Mouse (Mus musculus) kidney, embryonic 15.5 days (tissue): ENCODE results near the gene Fbxw10. TPM values are rescaled to one million over a fixed set of nuclear protein-coding genes. Genes with fewer than 3 reads are reported as not detected.

Experiments used
- ATAC-seq: fragments of 200-750 bp; cut with Nextera tagmentation; replicated peaks from 2 replicates; pipeline ENCODE4 v1.8.0; 2017; ENCODE audit warnings: moderate TSS enrichment; ENCODE audit not compliant: low FRiP score
- H3K27ac ChIP-seq: fragments of 300-500 bp; sonication (generic); 2 replicates; pipeline ENCODE4 v1.5.1; 2015; ENCODE audit warnings: mild to moderate bottlenecking, inconsistent platforms
- H3K27me3 ChIP-seq: fragments of 300-500 bp; sonication (generic); 2 replicates; pipeline ENCODE4 v1.6.1; 2015; ENCODE audit warnings: inconsistent platforms
- H3K36me3 ChIP-seq: fragments of 300-500 bp; sonication (generic); 2 replicates; pipeline ENCODE4 v1.6.1; 2015; ENCODE audit warnings: inconsistent platforms
- H3K4me1 ChIP-seq: fragments of 300-500 bp; sonication (generic); 2 replicates; pipeline ENCODE4 v1.6.1; 2015; ENCODE audit warnings: inconsistent platforms
- H3K4me2 ChIP-seq: fragments of 300-500 bp; sonication (generic); 2 replicates; pipeline ENCODE4 v1.6.1; 2015; ENCODE audit warnings: moderate library complexity, mild to moderate bottlenecking, inconsistent platforms
- H3K4me3 ChIP-seq: fragments of 300-500 bp; sonication (generic); replicated peaks from 2 replicates; pipeline ENCODE4 v1.5.1; 2015; ENCODE audit warnings: mild to moderate bottlenecking, inconsistent platforms
- H3K9ac ChIP-seq: fragments of 300-500 bp; sonication (generic); 2 replicates; pipeline ENCODE4 v1.6.1; 2015; ENCODE audit warnings: mild to moderate bottlenecking, inconsistent platforms
- H3K9me3 ChIP-seq: fragments of 300-500 bp; sonication (generic); replicated peaks from 2 replicates; pipeline ENCODE4 v1.6.1; 2016; ENCODE audit warnings: inconsistent platforms
- WGBS: fragments of 180-500 bp; shearing (Covaris S2); methylation state at CpG from one replicate; pipeline ENCODE4 v1.1.7; 2015; ENCODE audit warnings: mixed read lengths; 5-methylcytosine and 5-hydroxymethylcytosine counted together
- polyA plus RNA-seq: library from polyadenylated mRNA; unstranded; fragments of >200 nt; fragmentation: Nextera tagmentation; extraction: Ambion mirVana; gene quantifications from 2 replicates; pipeline ENCODE4 v1.2.1, GENCODE M21; 2015

Fbxw10 gene
- polyA plus RNA-seq, 1 experiment from 2014 or later = 0.35 TPM

GRCm38 (mm10) chr11:62820661-62821437 lies 26.0 kb upstream of the Fbxw10 start:
- peak overlapping the region; percentile 41 for H3K9ac ChIP-seq
- H3K4me1 ChIP-seq = peaks cover 48% of the 10 kb centered on the region
- peak overlapping the region; percentile 48 for H3K4me3 ChIP-seq
- 4% methylated on average over 16 of the region's 16 CpGs for WGBS
- no peaks in the 10 kb centered on the region for H3K9me3 ChIP-seq
- peak; percentile 66 for ATAC-seq
- 0 out of 2 replicates have a peak, but pooled peaks cover 3% of the 10 kb centered on the region for H3K36me3 ChIP-seq
- peak overlapping the region; percentile 69 for H3K4me2 ChIP-seq
- peak overlapping the region; percentile 88 for H3K27ac ChIP-seq
- H3K27me3 ChIP-seq = no peaks in the 10 kb centered on the region

DNA sequence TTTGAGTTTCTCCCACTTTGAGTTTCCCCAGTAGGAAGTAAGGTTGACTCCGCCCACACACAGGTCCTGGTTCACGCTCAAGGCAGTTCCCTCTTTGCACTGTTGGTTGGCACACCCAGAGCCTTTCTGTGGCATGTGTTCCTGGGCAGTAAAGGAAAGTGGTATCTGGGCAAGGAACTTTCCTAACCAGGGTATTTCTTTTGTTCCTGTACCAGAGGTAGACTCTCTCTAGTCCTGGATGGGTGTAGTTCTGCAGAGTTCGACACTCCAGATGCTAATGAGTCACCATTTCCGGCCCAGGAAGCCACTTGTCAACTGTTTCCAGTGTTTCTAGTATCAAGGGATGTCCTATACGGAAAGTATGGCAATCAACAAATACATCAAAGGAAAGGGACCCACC lies 25.0 kb upstream of the Fbxw10 start:
- Histone ChIP-seq H3K4me3 (peak overlapping the region; percentile 48), H3K27ac (peak overlapping the region; percentile 72), H3K4me2 (peak overlapping the region; percentile 69), H3K27me3 (no peaks in the 10 kb centered on the region), H3K4me1 (peaks cover 59% of the 10 kb centered on the region), H3K9ac (no peak overlapping the region), H3K36me3 (0 out of 2 replicates have a peak, but pooled peaks cover 3% of the 10 kb centered on the region), H3K9me3 (no peaks in the 10 kb centered on the region)
- ATAC-seq = no peak
- WGBS = 48% methylated on average over 5 of the region's 5 CpGs

DNA sequence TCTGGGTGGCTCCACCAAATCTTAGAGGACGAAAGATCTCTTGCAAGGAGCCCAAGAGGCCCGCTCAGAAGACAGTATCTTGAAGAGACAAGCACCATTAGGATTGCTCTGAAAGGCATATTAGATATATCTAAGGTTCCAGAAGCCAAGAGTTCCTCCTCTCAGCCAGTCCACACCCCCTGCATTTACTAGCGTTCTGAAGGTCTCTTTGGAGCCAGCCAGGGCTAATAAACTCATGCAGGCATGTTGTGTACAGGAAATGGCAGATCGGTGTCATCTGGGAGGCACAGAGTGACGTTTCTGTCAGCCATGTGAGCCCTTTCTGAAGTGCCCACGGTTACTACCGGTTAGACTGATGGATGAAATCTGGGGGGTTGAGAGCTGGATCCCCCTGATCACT lies 22.7 kb upstream of the Fbxw10 start:
- peaks cover 60% of the 10 kb centered on the region for H3K4me1 ChIP-seq
- 0 out of 2 replicates have a peak, but pooled peaks cover 5% of the 10 kb centered on the region for H3K36me3 ChIP-seq
- H3K27ac ChIP-seq = no peak overlapping the region
- WGBS = 52% methylated on average over 7 of the region's 7 CpGs
- H3K4me2 ChIP-seq = no peak overlapping the region
- no peaks in the 10 kb centered on the region for H3K27me3 ChIP-seq
- no peaks in the 10 kb centered on the region for H3K9me3 ChIP-seq
- no peak overlapping the region for H3K9ac ChIP-seq
- ATAC-seq = no peak
- no peak overlapping the region for H3K4me3 ChIP-seq

DNA sequence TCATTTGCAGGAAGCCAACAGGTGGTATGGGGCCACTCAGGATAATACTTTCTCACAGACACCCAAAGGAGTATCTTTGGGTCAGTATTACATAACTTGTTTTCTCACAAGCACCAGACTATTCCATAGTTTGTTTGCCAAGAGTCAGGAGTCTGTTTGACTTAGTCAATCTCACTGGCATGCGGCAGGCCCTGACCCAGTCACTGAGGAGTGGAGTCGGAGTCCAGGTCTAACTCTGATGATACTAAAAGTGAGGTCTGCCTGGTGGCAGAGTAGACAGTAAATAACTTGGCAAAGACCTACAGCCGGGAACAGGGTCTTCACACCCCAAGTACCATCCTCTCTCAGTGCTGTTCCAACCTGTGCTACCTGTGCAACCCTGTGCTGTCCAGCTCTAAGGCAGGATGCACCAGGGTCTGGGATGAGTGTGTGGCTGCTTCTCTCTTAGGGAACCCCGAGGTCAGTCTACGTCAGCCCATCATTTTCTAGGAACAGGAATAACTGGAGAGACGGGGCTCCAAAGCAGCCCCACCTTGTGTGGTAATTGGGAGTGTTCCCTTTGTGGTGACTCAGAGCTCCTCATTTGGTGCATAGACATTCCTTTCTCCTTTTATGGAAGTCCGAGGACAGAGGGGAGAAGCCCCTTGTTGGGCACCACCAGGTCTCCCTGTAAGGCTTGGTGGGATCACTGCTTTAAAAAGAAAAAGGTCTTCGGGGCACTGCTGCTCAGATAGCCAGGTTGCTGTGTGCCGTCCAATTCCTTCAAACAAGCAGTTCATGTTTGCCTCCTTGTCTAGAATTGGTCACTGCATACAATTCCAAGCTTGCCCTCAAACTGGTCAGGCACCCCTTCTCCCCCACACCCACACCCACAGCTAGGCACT lies 21.4 kb upstream of the Fbxw10 start:
- Histone ChIP-seq H3K4me2 (no peak overlapping the region), H3K9ac (no peak overlapping the region), H3K4me1 (peaks cover 47% of the 10 kb centered on the region), H3K4me3 (no peak overlapping the region), H3K36me3 (peaks cover 12% of the 10 kb centered on the region; the same call in 1 of the 2 replicates), H3K27ac (peak overlapping the region; percentile 62), H3K9me3 (no peaks in the 10 kb centered on the region), H3K27me3 (peaks cover 6% of the 10 kb centered on the region; the same call in 1 of the 2 replicates)
- 52% methylated on average over 9 of the region's 9 CpGs for WGBS
- ATAC-seq = no peak

DNA sequence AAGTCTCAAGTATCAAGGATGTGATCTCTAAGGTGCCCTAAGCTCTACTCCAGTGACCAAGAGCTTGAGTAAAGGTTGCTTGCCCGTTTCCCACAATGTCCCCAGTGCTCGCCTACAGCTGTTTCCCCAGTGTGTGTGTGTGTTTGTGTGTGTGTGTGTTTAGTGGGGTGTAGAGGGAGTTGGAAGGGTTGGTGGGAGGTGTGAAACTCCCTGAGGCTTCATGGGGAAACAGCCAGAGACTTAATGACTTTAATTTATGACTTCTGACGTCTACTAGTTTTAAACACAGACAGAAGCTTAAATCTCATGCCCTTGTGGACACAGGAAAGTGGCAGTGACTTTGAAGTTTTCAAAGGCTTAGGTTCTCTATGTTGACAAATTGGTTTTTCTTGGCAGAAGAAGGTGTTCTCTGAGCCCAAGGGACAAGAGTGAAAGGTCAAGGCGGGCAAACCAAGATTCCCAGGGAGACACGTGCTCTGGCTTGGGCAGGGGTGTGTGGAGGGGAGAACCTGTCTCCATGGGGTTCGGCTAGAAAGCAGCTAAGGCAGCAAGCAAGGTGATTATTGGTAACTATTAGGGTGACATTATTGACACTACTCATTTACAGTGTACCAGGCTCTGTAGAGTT lies 20.6 kb upstream of the Fbxw10 start:
- Histone ChIP-seq H3K27me3 (peaks cover 6% of the 10 kb centered on the region; the same call in 1 of the 2 replicates), H3K9me3 (no peaks in the 10 kb centered on the region), H3K4me3 (no peak overlapping the region), H3K4me2 (no peak overlapping the region), H3K4me1 (peaks cover 40% of the 10 kb centered on the region), H3K9ac (no peak overlapping the region), H3K27ac (peak overlapping the region; percentile 62), H3K36me3 (peaks cover 18% of the 10 kb centered on the region)
- ATAC-seq = peak; percentile 84
- WGBS = 14% methylated on average over 6 of the region's 6 CpGs

DNA sequence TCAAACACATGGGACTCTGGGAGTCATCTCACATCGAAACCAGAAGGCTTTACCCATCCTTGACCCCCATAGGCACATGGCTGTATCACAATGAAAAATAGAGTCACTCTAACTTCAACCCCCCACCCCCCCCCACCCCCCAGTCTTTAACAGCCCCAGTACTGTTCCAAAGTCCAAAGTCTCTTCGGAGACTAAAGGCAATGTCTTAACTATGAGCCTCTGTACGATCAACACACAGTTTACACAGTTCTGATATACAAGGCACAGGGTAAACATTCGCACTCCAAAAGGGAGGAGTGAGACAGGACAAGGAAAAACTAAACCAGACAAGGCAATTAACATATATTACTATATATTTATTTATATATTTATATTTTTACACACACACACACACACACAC lies 19.7 kb upstream of the Fbxw10 start:
- Histone ChIP-seq H3K27ac (no peak overlapping the region), H3K27me3 (peaks cover 6% of the 10 kb centered on the region; the same call in 1 of the 2 replicates), H3K4me2 (no peak overlapping the region), H3K4me1 (peaks cover 33% of the 10 kb centered on the region), H3K4me3 (no peak overlapping the region), H3K9me3 (no peaks in the 10 kb centered on the region), H3K36me3 (peaks cover 27% of the 10 kb centered on the region), H3K9ac (no peak overlapping the region)
- 88% methylated on average over 4 of the region's 4 CpGs for WGBS
- no peak for ATAC-seq

DNA sequence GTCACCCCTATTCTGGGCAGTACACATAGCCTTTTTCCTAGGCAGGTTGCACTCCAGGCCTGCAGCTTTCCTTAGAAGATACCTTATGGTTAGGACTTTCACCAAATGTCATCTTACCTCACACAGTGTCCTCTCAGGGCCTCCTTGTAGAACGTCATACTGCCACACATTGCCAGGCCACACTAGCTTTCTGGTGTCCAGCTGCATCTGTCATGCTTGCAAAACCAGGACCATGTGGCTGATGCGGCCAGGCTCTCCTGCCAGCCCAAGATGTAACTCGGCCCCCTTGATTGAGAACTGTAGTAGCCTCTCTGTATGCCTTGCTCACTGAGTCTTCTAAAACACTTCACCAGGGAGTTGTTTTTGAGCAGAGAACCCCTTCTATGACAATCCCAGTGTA lies 19.0 kb upstream of the Fbxw10 start:
- Histone ChIP-seq H3K4me1 (peaks cover 26% of the 10 kb centered on the region), H3K4me3 (no peak overlapping the region), H3K9me3 (no peaks in the 10 kb centered on the region), H3K27ac (no peak overlapping the region), H3K4me2 (no peak overlapping the region), H3K36me3 (peaks cover 27% of the 10 kb centered on the region), H3K9ac (no peak overlapping the region), H3K27me3 (peaks cover 6% of the 10 kb centered on the region; the same call in 1 of the 2 replicates)
- ATAC-seq = no peak
- 79% methylated on average over 3 of the region's 3 CpGs for WGBS

- no peak for ATAC-seq
- Histone ChIP-seq H3K27me3 (peaks cover 6% of the 10 kb centered on the region; the same call in 1 of the 2 replicates), H3K9me3 (no peaks in the 10 kb centered on the region), H3K4me1 (peaks cover 17% of the 10 kb centered on the region), H3K27ac (no peak overlapping the region), H3K4me3 (no peak overlapping the region), H3K4me2 (no peak overlapping the region), H3K36me3 (peaks cover 32% of the 10 kb centered on the region), H3K9ac (no peak overlapping the region)
- WGBS = 73% methylated on average over 2 of the region's 2 CpGs
Measured at GRCm38 (mm10) chr11:62830387-62830786, 16.5 kb upstream of the Fbxw10 start.

GRCm38 (mm10) chr11:62831906-62832305 lies 15.0 kb upstream of the Fbxw10 start:
- peaks cover 45% of the 10 kb centered on the region for H3K36me3 ChIP-seq
- H3K9ac ChIP-seq = no peak overlapping the region
- H3K4me1 ChIP-seq = peaks cover 1% of the 10 kb centered on the region
- H3K27ac ChIP-seq = no peak overlapping the region
- H3K4me2 ChIP-seq = no peak overlapping the region
- H3K9me3 ChIP-seq = no peaks in the 10 kb centered on the region
- H3K4me3 ChIP-seq = no peak overlapping the region
- H3K27me3 ChIP-seq = peaks cover 6% of the 10 kb centered on the region; the same call in 1 of the 2 replicates
- no peak for ATAC-seq

- no peak for ATAC-seq
Measured at GRCm38 (mm10) chr11:62844562-62844961, 2.3 kb upstream of the Fbxw10 start.

DNA sequence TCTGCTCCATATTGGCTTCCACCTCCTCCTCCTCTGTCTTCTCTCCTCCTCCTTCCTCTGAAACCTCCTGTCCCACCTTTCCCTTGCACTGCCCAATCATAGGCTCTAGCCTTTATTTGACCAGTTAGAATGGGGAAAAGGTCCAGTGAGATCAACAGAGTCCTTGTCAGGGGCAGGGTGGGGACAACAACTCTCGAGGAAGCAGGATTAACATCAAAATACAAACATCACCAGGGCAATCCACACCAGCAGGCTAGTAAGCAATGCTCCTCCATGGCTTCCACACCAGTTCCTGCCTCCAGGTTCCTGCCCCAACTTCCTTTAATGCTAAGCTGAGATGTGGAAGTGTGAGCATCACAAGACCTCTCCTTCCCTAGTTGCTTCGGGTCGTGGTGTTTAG lies 1.1 kb upstream of the Fbxw10 start:
- H3K4me2 ChIP-seq = no peak overlapping the region
- WGBS = 66% methylated on average over 3 of the region's 3 CpGs
- H3K27me3 ChIP-seq = no peaks in the 10 kb centered on the region
- peaks cover 13% of the 10 kb centered on the region; the same call in 1 of the 2 replicates for H3K36me3 ChIP-seq
- no peak overlapping the region for H3K4me3 ChIP-seq
- H3K4me1 ChIP-seq = peaks cover 12% of the 10 kb centered on the region
- no peak overlapping the region for H3K9ac ChIP-seq
- H3K27ac ChIP-seq = no peak overlapping the region
- no peak for ATAC-seq
- no peaks in the 10 kb centered on the region for H3K9me3 ChIP-seq

More at GRCm38 (mm10) chr11:62844562-62844961, 2.3 kb upstream of the Fbxw10 start:
- H3K27me3 ChIP-seq = no peaks in the 10 kb centered on the region
- peaks cover 24% of the 10 kb centered on the region; the same call in 1 of the 2 replicates for H3K36me3 ChIP-seq
- peaks cover 12% of the 10 kb centered on the region for H3K4me1 ChIP-seq
- no peak overlapping the region for H3K4me3 ChIP-seq
- no peaks in the 10 kb centered on the region for H3K9me3 ChIP-seq
- H3K9ac ChIP-seq = no peak overlapping the region
- H3K27ac ChIP-seq = no peak overlapping the region
- H3K4me2 ChIP-seq = no peak overlapping the region
- WGBS = 86% methylated on average over 5 of the region's 5 CpGs
